Mouse (Mus musculus) bone marrow macrophage, adult 2 months (primary cell): Measurements from ENCODE around the gene Myof. TPM values are rescaled to one million over a fixed set of nuclear protein-coding genes. Genes with fewer than 3 reads are reported as not detected.

Source experiments
- H3K27ac ChIP-seq: 2 replicates; pipeline ENCODE4 v1.5.1; 2012; ENCODE audit warnings: low read depth, low read length; ENCODE audit not compliant: insufficient read depth
- H3K4me1 ChIP-seq: 2 replicates; pipeline ENCODE4 v1.6.1; 2012; ENCODE audit warnings: low read length; ENCODE audit not compliant: control insufficient read depth, insufficient read depth
- H3K4me3 ChIP-seq: 2 replicates; pipeline ENCODE4 v1.5.1; 2012; ENCODE audit warnings: mild to moderate bottlenecking, low read length, moderate library complexity; ENCODE audit not compliant: insufficient read depth
- CTCF ChIP-seq: IDR thresholded peaks from 2 replicates; pipeline ENCODE4 v1.5.1; 2012; ENCODE audit warnings: low read depth, mild to moderate bottlenecking, low read length, moderate library complexity
- POLR2A ChIP-seq: IDR thresholded peaks from 2 replicates; pipeline ENCODE4 v1.6.1; 2012; ENCODE audit warnings: mild to moderate bottlenecking, low read depth, low read length, borderline replicate concordance
- polyA plus RNA-seq: library from polyadenylated mRNA; stranded (reverse); fragments of >200 nt; gene quantifications from 2 replicates; pipeline ENCODE4 v1.2.4, GENCODE M21; 2012; ENCODE audit not compliant: missing spikeins, insufficient read depth, insufficient read length

The Myof gene
- polyA plus RNA-seq, 1 experiment, result 160 TPM

DNA sequence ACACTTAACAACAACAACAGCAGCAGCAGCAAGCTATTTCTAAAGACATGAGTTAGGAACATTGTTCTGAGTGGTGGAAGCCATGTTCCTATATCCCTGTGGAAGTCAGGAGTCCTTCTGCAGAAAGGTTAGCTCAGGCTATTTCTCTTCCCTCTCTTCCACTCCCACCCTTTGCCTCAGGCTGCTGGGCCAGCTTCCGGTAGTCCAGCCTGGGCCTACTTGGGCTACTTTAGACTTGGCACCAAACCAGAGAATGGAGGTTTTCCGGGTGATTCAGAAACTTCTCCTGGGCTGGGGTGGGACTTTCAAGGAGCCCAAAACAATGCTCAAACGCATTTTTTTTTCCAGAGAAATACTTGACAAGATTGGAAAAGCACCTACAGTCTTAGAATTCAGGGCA is 87.4 kb downstream of the Myof start:
- TF ChIP-seq POLR2A (no peak), CTCF (no peak)
- peaks cover 39% of the 10 kb centered on the region for H3K4me1 ChIP-seq
- no peak overlapping the region for H3K4me3 ChIP-seq
- peak overlapping the region; percentile 44 for H3K27ac ChIP-seq

DNA sequence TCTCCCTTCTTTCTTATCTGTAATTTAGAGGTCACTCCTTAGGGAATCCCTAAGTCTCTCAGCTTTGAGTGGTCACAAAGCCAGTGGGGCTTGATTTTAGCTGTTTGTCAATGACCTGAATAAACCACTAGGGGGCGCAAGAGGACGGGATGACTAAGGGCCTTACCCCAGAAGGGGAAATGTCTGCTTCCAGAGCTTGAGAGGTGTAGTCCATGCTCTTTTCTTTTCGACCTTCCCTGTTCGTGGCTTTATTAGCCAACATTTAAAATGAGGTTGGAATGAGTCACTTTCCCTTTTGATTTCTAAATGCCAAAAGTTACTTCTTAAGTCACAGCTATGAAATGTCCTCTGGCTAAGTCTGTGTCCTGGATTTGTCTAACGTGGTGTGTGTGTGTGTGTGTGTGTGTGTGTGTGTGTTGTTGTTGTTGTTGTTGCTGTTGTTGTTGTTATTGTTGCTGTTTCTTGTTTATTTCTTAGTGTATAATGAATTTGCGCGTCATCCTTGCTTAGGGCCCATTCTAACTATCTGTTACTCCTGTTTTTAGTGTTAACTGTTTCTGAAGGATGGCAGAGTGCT is 87.9 kb downstream of the Myof start:
- Histone ChIP-seq H3K4me3 (no peak overlapping the region), H3K27ac (peak overlapping the region; percentile 44), H3K4me1 (peaks cover 37% of the 10 kb centered on the region)
- no peak for TF ChIP-seq POLR2A
- peak; percentile 40 for TF ChIP-seq CTCF

GRCm38 (mm10) chr19:37954772-37955171 is 88.6 kb downstream of the Myof start:
- Histone ChIP-seq H3K27ac (no peak overlapping the region), H3K4me1 (peaks cover 33% of the 10 kb centered on the region), H3K4me3 (no peak overlapping the region)
- TF ChIP-seq CTCF (no peak), POLR2A (no peak)

- Histone ChIP-seq H3K4me1 (peaks cover 28% of the 10 kb centered on the region), H3K27ac (no peak overlapping the region), H3K4me3 (no peak overlapping the region)
- TF ChIP-seq POLR2A, result no peak
- TF ChIP-seq CTCF, result no peak
These were observed 89.1 kb downstream of the Myof start for GRCm38 (mm10) chr19:37954236-37954635.

- no peak overlapping the region for H3K27ac ChIP-seq
- no peak overlapping the region for H3K4me3 ChIP-seq
- no peaks in the 10 kb centered on the region for H3K4me1 ChIP-seq
- TF ChIP-seq CTCF (no peak), POLR2A (no peak)
These were observed 96.7 kb downstream of the Myof start for GRCm38 (mm10) chr19:37946696-37947095.

GRCm38 (mm10) chr19:37946053-37946452 is 97.3 kb downstream of the Myof start:
- Histone ChIP-seq H3K27ac (no peak overlapping the region), H3K4me3 (no peak overlapping the region), H3K4me1 (no peaks in the 10 kb centered on the region)
- TF ChIP-seq POLR2A (no peak), CTCF (no peak)

DNA sequence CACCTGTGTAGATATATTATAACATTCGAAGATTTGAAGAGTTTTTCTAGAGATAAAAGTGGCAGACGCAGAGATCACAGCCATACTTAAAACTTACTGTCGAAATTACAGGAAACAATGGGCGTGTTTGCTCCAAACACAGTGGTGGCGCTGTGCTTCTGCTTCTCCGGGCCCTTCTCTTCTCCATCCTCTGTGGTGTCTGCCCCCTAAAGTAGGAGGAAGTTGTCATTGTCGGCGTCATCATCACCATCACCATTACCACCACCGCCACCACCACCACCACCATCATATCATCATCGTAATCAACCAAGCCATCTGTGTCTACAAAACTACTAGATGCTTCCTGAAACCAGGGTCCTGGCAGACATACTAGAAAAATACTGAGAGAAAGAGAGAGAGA is 104.2 kb downstream of the Myof start:
- TF ChIP-seq CTCF (no peak), POLR2A (no peak)
- H3K4me3 ChIP-seq, result no peak overlapping the region
- H3K27ac ChIP-seq, result no peak overlapping the region
- no peaks in the 10 kb centered on the region for H3K4me1 ChIP-seq

GRCm38 (mm10) chr19:37937092-37937491 is 106.3 kb downstream of the Myof start:
- H3K4me1 ChIP-seq, result no peaks in the 10 kb centered on the region
- H3K27ac ChIP-seq, result no peak overlapping the region
- no peak for TF ChIP-seq POLR2A
- no peak for TF ChIP-seq CTCF
- no peak overlapping the region for H3K4me3 ChIP-seq

DNA sequence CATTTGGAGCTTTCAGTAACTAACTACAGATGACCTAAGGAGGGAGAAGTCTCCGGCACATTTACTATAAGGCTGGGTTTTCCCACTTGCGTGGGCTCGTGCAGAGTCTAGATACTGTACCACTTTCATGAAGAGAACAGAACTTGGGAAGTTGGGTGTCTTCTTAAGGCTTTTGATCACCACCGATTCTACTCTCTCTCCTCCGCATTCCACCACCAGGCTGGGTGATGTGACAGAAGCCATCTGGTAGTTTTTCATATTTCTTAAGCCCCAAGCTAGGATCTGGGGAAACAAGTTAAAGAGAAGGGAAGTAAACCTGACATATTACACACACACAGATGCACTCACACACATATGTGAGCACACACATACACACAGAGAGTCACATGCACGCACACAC is 108.7 kb downstream of the Myof start:
- no peak overlapping the region for H3K27ac ChIP-seq
- H3K4me3 ChIP-seq, result no peak overlapping the region
- TF ChIP-seq POLR2A, result no peak
- no peak for TF ChIP-seq CTCF
- no peaks in the 10 kb centered on the region for H3K4me1 ChIP-seq

- H3K4me1 ChIP-seq, result no peaks in the 10 kb centered on the region
- no peak overlapping the region for H3K4me3 ChIP-seq
- no peak for TF ChIP-seq CTCF
- TF ChIP-seq POLR2A, result no peak
- H3K27ac ChIP-seq, result no peak overlapping the region
These were observed 111.2 kb downstream of the Myof start for GRCm38 (mm10) chr19:37932198-37932597.

DNA sequence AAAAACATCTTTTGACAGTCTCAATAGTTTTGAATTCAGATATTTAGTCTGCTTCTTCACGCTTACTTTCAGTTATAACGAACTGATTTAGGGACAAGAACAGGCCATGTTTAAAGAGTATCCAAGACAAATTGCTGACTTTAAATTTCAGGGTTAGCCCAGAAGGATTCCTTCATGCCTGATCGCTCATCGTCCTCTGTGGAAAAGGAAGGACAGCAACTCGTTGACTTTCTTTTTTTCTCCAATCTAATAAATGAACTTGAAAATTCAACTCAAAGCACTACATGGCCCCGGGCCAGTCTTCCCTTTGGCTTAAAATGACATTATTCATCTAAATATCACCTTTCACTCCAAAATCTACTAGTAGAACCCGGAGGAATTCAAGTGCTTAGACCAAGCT is 115.5 kb downstream of the Myof start:
- H3K4me3 ChIP-seq, result no peak overlapping the region
- TF ChIP-seq CTCF (no peak), POLR2A (no peak)
- H3K4me1 ChIP-seq, result no peaks in the 10 kb centered on the region
- H3K27ac ChIP-seq, result no peak overlapping the region
